Mouse (Mus musculus) lung, adult 2 months (tissue): ENCODE measurements around the gene Tekt1. TPM values are rescaled to one million over a fixed set of nuclear protein-coding genes. Genes with fewer than 3 reads are reported as not detected.

Source experiments
- DNase-seq: peaks from one replicate; pipeline ENCODE4 v3.0.0; 2022
- H3K4me1 ChIP-seq: fragments of 200-500 bp; 2 replicates; pipeline ENCODE4 v1.6.1; 2011; ENCODE audit warnings: low read length; ENCODE audit not compliant: control insufficient read depth, insufficient read depth
- H3K4me3 ChIP-seq: fragments of 200-500 bp; replicated peaks from 2 replicates; pipeline ENCODE3; 2011; ENCODE audit warnings: low read depth, mild to moderate bottlenecking, control low read depth, low read length; ENCODE audit errors: extremely low read depth
- CTCF ChIP-seq: fragments of 200-500 bp; IDR thresholded peaks from 2 replicates; pipeline ENCODE4 v1.5.1; 2011; ENCODE audit warnings: mild to moderate bottlenecking, low read length, control low read depth; ENCODE audit not compliant: insufficient read depth
- POLR2A ChIP-seq: fragments of 200-500 bp; IDR thresholded peaks from 2 replicates; pipeline ENCODE4 v1.6.1; 2011; ENCODE audit warnings: low read depth, mild to moderate bottlenecking, control low read depth, low read length, borderline replicate concordance; ENCODE audit errors: extremely low read depth
- WGBS: fragments of 180-500 bp; shearing (Covaris S2); methylation state at CpG from one replicate; pipeline ENCODE4 v1.1.7; 2018; 5-methylcytosine and 5-hydroxymethylcytosine counted together
- polyA plus RNA-seq: library from polyadenylated mRNA; depleted of rRNA; stranded (reverse); fragments of >200 nt; gene quantifications from 2 replicates; pipeline ENCODE4 v1.2.3, GENCODE M21; 2012

Tekt1 gene
- polyA plus RNA-seq, 1 experiment, result 8.3 TPM

GRCm38 (mm10) chr11:72367934-72368674, 5.9 kb upstream of the Tekt1 start:
- no peak for TF ChIP-seq POLR2A
- no peak for TF ChIP-seq CTCF
- DNase-seq, result no peak
- WGBS, result 59% methylated on average over 11 of the region's 11 CpGs
- Histone ChIP-seq H3K4me1 (no peaks in the 10 kb centered on the region), H3K4me3 (no peak overlapping the region)

DNA sequence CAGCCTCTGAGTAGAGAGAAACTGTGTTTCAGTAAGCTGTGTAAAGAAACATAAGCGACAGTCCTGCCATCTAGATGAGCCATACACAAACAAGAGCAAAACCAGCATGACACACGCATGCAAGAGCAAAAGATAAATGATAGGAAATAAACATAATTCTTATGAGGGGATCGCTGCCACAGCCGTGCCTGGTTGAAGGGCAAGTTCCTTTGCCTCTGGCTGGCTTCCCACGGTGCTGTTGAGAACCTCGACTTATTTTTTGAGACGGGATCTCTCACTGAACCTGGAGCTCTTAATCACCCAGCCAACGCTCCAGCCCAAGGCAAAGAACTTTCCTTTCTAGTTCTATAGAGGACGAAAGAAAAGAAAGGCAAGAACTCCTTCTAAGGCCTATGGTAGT, 3.9 kb upstream of the Tekt1 start:
- Histone ChIP-seq H3K4me3 (no peak overlapping the region), H3K4me1 (peaks cover 4% of the 10 kb centered on the region)
- 65% methylated on average over 9 of the region's 9 CpGs for WGBS
- TF ChIP-seq CTCF (no peak), POLR2A (no peak)
- DNase-seq, result no peak

- TF ChIP-seq POLR2A (no peak), CTCF (no peak)
- DNase-seq, result no peak
- H3K4me1 ChIP-seq, result peaks cover 4% of the 10 kb centered on the region
- no peak overlapping the region for H3K4me3 ChIP-seq
- WGBS, result 69% methylated on average over 5 of the region's 5 CpGs
Observed at GRCm38 (mm10) chr11:72364526-72364925, 2.3 kb upstream of the Tekt1 start.

DNA sequence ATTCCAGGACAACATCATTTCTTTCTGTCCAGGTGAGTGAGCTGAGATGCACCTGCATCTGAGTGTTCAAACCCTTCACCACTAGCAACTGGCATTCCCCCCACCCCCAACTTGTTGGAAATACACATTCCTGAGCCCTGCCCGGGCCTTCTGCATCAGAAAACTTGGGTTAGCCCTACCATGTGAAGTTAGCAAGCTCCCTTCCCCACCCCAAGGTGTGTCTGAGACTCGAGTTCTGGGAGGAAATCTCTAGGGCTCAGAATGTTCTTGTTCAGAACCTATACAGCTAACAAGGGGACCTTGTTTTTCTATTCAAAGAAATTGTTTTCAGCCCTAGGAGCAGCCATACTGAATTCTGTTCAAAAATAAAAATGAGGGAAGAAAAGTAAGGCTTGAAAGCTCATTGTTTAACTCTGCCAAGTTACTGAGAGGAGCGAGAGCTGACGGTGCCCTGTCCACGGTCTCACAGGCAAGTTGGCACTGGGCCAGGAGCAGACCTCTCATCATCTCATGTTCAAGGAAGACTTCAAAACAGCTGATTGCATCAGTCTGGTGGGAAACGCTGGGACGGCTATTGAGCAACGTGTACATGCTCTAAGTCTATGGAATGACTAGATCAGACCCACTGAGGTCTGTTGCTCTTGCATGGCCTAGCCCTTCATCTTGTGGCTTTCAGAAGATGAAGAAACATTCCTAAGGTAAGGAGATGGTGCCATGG, 1.4 kb upstream of the Tekt1 start:
- Histone ChIP-seq H3K4me1 (peaks cover 4% of the 10 kb centered on the region), H3K4me3 (no peak overlapping the region)
- no peak for DNase-seq
- WGBS, result 40% methylated on average over 8 of the region's 8 CpGs
- TF ChIP-seq CTCF (no peak), POLR2A (no peak)

- no peak for TF ChIP-seq CTCF
- no peak for TF ChIP-seq POLR2A
- DNase-seq, result peak; percentile 39
- WGBS, result 13% methylated on average over 42 of the region's 42 CpGs
- Histone ChIP-seq H3K4me1 (peaks cover 4% of the 10 kb centered on the region), H3K4me3 (peak overlapping the region; percentile 50)
Observed at GRCm38 (mm10) chr11:72361385-72362346, 576 bp downstream of the Tekt1 start.

GRCm38 (mm10) chr11:72354971-72355728, 7.1 kb downstream of the Tekt1 start:
- Histone ChIP-seq H3K4me3 (no peak overlapping the region), H3K4me1 (no peaks in the 10 kb centered on the region; the same call in 1 of the 2 replicates)
- 26% methylated on average over 20 of the region's 20 CpGs for WGBS
- DNase-seq, result peak; percentile 79
- peak; percentile 85 for TF ChIP-seq CTCF
- TF ChIP-seq POLR2A, result no peak

GRCm38 (mm10) chr11:72353186-72353585, 9.1 kb downstream of the Tekt1 start:
- Histone ChIP-seq H3K4me3 (no peak overlapping the region), H3K4me1 (no peaks in the 10 kb centered on the region; the same call in 1 of the 2 replicates)
- TF ChIP-seq CTCF (no peak), POLR2A (no peak)
- no peak for DNase-seq
- 73% methylated on average over 3 of the region's 3 CpGs for WGBS

- H3K4me3 ChIP-seq, result no peak overlapping the region
- no peak for TF ChIP-seq POLR2A
- TF ChIP-seq CTCF, result no peak
- WGBS, result 37% methylated on average over 1 of the region's 1 CpGs
- no peak for DNase-seq
- H3K4me1 ChIP-seq, result no peaks in the 10 kb centered on the region; the same call in 1 of the 2 replicates
Observed at GRCm38 (mm10) chr11:72352272-72352671, 10.0 kb downstream of the Tekt1 start.

DNA sequence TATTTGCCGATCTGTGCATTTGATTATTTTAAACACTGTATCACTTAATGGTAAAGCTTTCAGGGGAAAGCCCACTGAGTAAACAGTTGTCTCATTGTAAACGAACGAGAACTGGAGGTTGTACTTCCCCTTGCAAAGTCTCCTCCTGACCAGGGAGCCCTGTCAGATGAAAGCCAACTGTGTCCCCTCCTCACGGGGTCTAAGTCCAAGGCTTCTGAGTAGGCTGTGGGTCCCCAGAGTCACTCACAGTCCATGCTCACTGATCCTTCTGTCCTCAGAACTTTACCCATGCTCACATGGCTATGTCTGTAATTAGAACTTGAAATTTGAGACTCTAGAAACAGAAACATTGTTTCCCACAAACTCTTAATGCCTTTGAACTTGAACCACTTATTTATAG, 12.6 kb downstream of the Tekt1 start:
- no peak for TF ChIP-seq CTCF
- TF ChIP-seq POLR2A, result no peak
- Histone ChIP-seq H3K4me1 (no peaks in the 10 kb centered on the region), H3K4me3 (no peak overlapping the region)
- no peak for DNase-seq
- 44% methylated on average over 4 of the region's 4 CpGs for WGBS
